Mouse (Mus musculus): Measurements from ENCODE around the gene Bckdhb. TPM values are rescaled to one million over a fixed set of nuclear protein-coding genes. Genes with fewer than 3 reads are reported as not detected.
A peak's percentile ranks its signal among the peaks of the same experiment; 100 is the strongest.

The Bckdhb gene
- polyA plus RNA-seq, 1 experiment from 2014 or later, result 51.5 TPM

DNA sequence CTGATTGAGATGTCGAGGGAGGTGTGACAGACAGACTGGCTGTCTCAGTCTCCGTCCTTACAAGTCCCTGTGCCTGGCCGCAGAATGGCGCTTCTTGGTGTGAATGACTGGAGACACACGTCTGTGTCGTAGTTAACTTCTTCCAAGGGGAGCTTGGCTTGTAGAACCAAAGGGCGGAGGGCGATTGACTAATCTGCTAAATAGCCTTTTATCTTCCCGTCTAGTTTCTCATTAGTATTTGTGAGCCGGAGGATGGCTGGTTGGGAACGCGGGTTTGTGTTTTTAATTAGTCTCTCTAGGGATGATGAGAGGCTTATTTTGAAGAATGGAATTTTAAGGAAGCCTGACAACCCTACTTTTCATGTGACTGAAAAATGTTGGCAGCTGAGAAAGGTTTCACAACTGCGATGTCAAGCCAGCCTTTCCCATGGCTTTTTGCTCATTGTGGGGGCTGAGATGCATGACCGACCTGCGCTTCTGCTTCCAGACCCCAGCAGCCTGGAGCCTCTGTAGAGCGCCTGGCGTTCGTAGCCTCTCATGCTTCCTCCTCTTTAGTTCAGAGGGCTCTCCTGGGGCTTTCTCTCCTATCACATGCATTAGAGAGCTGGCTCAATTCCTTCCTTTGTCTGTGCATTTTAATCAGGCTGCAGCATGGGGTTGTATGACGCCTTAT, 107.9 kb downstream of the Bckdhb start:
- Histone ChIP-seq H3K36me3 (no peaks in the 10 kb centered on the region), H3K9ac (no peak overlapping the region), H3K27ac (no peak overlapping the region), H3K4me1 (0 out of 2 replicates have a peak, but pooled peaks cover 10% of the 10 kb centered on the region), H3K4me3 (replicated peaks) (no peak overlapping the region), H3K9me3 (no peaks in the 10 kb centered on the region), H3K27me3 (replicated peaks) (no peaks in the 10 kb centered on the region), H3K4me2 (no peak overlapping the region)
- WGBS, result 48% methylated on average over 19 of the region's 19 CpGs
- no peak for ATAC-seq (ENCODE audit: insufficient read depth, low FRiP score, low read depth)

- no peak overlapping the region for H3K4me2 ChIP-seq
- H3K4me1 ChIP-seq, result 0 out of 2 replicates have a peak, but pooled peaks cover 10% of the 10 kb centered on the region
- no peak overlapping the region for H3K4me3 ChIP-seq (replicated peaks)
- 75% methylated on average over 8 of the region's 8 CpGs for WGBS
- ATAC-seq (ENCODE audit: insufficient read depth, low FRiP score, low read depth), result no peak
- no peaks in the 10 kb centered on the region for H3K36me3 ChIP-seq
- peak overlapping the region; percentile 24 for H3K27ac ChIP-seq
- H3K9ac ChIP-seq, result no peak overlapping the region
- no peaks in the 10 kb centered on the region for H3K9me3 ChIP-seq
- no peaks in the 10 kb centered on the region for H3K27me3 ChIP-seq (replicated peaks)
Observed at GRCm38 (mm10) chr9:84036046-84036445, 111.1 kb downstream of the Bckdhb start.

DNA sequence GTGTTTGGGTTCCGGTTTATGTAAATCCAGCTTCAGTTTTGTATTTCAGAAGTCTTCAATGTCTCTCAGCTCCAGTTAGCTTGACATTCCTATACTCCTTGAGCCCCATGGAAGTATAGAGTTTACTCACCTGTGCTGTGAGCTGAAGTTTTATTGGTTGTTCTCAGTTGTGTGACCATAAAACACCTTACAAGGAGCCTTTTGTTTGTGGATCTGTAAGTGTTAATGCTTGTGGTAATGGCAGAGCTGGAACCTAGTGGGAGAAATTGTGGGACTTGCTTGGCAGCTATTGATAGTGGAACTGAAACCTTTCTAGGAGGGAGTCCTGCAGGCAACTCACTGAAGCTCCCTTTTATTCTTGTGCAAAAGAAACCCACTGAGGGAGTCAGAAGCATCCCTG, 112.3 kb downstream of the Bckdhb start:
- H3K36me3 ChIP-seq, result no peaks in the 10 kb centered on the region
- WGBS, result 73% methylated on average over 1 of the region's 1 CpGs
- H3K9me3 ChIP-seq, result no peaks in the 10 kb centered on the region
- H3K4me1 ChIP-seq, result 0 out of 2 replicates have a peak, but pooled peaks cover 10% of the 10 kb centered on the region
- no peak for ATAC-seq (ENCODE audit: insufficient read depth, low FRiP score, low read depth)
- H3K4me3 ChIP-seq (replicated peaks), result no peak overlapping the region
- no peaks in the 10 kb centered on the region for H3K27me3 ChIP-seq (replicated peaks)
- H3K27ac ChIP-seq, result peak overlapping the region; percentile 46; the same call in 1 of the 2 replicates
- H3K4me2 ChIP-seq, result no peak overlapping the region
- no peak overlapping the region for H3K9ac ChIP-seq

DNA sequence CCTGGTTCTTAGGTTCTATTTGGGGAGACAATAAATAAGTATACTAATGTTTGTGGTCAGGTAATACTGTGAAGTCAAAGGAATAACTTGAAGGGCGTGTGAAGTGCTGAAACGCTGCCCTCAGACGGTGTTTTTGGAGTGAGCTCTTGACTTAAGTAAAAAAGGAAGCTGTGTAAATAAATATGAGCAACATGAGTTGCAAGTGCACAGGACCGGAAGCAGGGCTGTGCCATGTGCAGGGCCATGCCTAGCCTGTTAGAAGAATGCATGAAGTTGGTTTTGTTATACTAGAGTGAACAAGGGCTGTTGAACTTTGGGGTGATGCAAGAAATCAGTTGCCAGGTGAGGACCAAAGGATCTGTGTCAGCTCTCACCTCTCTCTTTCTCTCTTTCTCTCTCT, 114.0 kb downstream of the Bckdhb start:
- Histone ChIP-seq H3K27ac (no peak overlapping the region), H3K4me2 (no peak overlapping the region), H3K9ac (no peak overlapping the region), H3K4me1 (0 out of 2 replicates have a peak, but pooled peaks cover 5% of the 10 kb centered on the region), H3K4me3 (replicated peaks) (no peak overlapping the region), H3K36me3 (no peaks in the 10 kb centered on the region), H3K27me3 (replicated peaks) (no peaks in the 10 kb centered on the region), H3K9me3 (no peaks in the 10 kb centered on the region)
- WGBS, result 82% methylated on average over 4 of the region's 4 CpGs
- ATAC-seq (ENCODE audit: insufficient read depth, low FRiP score, low read depth), result no peak

DNA sequence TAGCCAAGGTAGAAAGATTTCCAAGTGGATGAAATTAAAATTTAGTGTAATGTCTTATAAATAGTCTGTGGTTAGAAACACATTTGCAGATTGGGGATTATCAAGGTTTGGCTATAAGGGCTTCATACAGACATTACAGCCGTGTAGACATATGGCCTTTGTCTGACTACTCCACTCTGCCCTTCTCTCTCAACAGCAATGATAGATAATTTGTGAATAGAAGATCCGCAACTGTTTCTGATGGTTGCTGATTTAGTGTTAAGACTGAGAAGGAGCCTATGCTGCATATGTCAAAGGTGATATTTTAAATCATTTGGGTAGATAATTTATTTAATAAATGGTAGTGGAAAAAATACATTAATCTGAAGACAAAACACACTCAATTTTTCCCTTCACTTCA, 115.4 kb downstream of the Bckdhb start:
- 0 out of 2 replicates have a peak, but pooled peaks cover 5% of the 10 kb centered on the region for H3K4me1 ChIP-seq
- no peak overlapping the region for H3K27ac ChIP-seq
- no peaks in the 10 kb centered on the region for H3K9me3 ChIP-seq
- no peak for ATAC-seq (ENCODE audit: insufficient read depth, low FRiP score, low read depth)
- H3K4me2 ChIP-seq, result no peak overlapping the region
- H3K9ac ChIP-seq, result no peak overlapping the region
- 66% methylated on average over 2 of the region's 2 CpGs for WGBS
- no peak overlapping the region for H3K4me3 ChIP-seq (replicated peaks)
- no peaks in the 10 kb centered on the region for H3K27me3 ChIP-seq (replicated peaks)
- H3K36me3 ChIP-seq, result no peaks in the 10 kb centered on the region

DNA sequence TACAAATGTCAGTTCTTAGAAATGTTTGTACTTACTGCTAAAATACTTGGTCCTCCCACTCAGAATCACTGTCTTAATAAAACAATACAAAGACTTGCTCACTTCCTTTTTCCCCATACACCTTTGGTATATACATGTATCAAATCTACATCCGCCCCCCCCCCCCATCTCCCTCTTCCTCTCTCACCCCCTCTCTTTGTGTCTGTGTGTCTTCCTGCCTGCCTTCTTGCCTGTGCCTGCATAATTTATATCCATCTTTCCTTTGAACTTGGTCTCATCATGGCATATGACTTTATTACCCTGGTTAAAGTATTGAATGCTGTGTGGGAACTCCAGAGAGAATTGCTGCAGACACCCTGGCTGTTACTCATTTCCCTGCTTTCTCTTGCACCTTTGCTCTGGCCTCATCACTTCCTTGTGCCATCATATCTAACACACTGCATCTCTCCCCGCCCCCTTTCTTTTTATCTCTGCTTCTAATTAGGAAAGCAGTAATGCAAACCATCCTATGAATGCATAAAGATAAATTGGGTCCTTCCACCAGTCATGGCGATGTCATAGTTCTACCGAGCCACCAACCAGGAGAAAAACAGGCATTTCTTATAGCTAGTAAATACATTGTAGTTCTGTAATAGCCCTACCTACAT, 116.8 kb downstream of the Bckdhb start:
- Histone ChIP-seq H3K9ac (no peak overlapping the region), H3K27ac (no peak overlapping the region), H3K4me2 (no peak overlapping the region), H3K4me1 (no peaks in the 10 kb centered on the region), H3K27me3 (replicated peaks) (no peaks in the 10 kb centered on the region), H3K4me3 (replicated peaks) (no peak overlapping the region), H3K9me3 (no peaks in the 10 kb centered on the region), H3K36me3 (no peaks in the 10 kb centered on the region)
- WGBS, result 80% methylated on average over 4 of the region's 4 CpGs
- no peak for ATAC-seq (ENCODE audit: insufficient read depth, low FRiP score, low read depth)

- Histone ChIP-seq H3K27me3 (replicated peaks) (no peaks in the 10 kb centered on the region), H3K4me3 (replicated peaks) (no peak overlapping the region), H3K4me2 (no peak overlapping the region), H3K36me3 (no peaks in the 10 kb centered on the region), H3K9me3 (no peaks in the 10 kb centered on the region), H3K4me1 (no peaks in the 10 kb centered on the region), H3K9ac (no peak overlapping the region), H3K27ac (no peak overlapping the region)
- WGBS, result 79% methylated on average over 3 of the region's 3 CpGs
- ATAC-seq (ENCODE audit: insufficient read depth, low FRiP score, low read depth), result no peak; the same call in 1 of the 2 replicates
Observed at GRCm38 (mm10) chr9:84042539-84042938, 117.6 kb downstream of the Bckdhb start.

DNA sequence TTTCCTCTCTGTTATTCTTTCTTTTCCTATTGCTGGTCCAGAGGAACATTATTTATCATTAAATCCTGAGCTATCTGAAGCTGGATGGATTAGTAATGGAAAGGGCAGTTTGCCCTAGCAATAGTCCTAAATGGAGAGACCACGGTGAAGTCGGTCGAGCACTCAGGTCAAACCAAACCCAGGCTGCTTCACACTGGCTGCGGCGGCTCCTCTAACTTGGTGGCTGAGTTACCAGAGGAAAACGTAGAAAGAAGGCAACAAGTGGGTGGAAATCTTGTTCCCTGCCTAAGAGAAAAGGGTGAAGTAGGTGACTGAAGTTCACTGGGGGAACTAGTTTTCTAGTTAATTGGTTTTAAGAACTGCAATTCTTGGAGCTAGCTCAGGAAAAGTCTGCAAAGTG, 119.2 kb downstream of the Bckdhb start:
- Histone ChIP-seq H3K4me3 (replicated peaks) (no peak overlapping the region), H3K4me1 (no peaks in the 10 kb centered on the region), H3K9me3 (no peaks in the 10 kb centered on the region), H3K4me2 (no peak overlapping the region), H3K27me3 (replicated peaks) (no peaks in the 10 kb centered on the region), H3K36me3 (no peaks in the 10 kb centered on the region), H3K9ac (no peak overlapping the region), H3K27ac (no peak overlapping the region)
- ATAC-seq (ENCODE audit: insufficient read depth, low FRiP score, low read depth), result no peak
- 89% methylated on average over 6 of the region's 6 CpGs for WGBS

GRCm38 (mm10) chr9:84045632-84046031, 120.7 kb downstream of the Bckdhb start:
- Histone ChIP-seq H3K27me3 (replicated peaks) (no peaks in the 10 kb centered on the region), H3K4me3 (replicated peaks) (no peak overlapping the region), H3K9me3 (no peaks in the 10 kb centered on the region), H3K9ac (no peak overlapping the region), H3K27ac (no peak overlapping the region), H3K4me1 (no peaks in the 10 kb centered on the region), H3K36me3 (no peaks in the 10 kb centered on the region), H3K4me2 (no peak overlapping the region)
- no peak for ATAC-seq (ENCODE audit: insufficient read depth, low FRiP score, low read depth)
- WGBS, result 94% methylated on average over 2 of the region's 2 CpGs

DNA sequence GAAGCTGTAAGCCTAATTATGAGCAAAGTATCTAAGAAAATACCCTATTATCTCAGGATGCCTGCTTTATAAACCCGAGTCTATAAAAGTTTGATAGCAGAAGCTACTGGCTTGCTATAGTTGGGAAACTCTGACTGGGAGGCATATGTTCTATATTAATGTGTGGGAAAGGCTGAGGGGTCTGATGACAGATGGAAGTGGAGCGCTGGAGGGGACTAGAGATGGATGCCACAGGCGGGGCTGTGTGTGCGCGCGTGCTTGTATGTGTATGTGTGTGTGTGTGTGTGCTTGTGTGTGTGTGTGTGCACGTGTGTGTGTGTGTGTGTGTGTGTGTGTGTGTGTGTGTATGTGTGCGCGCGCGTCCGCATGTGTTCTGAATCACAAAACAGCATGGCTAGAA, 121.4 kb downstream of the Bckdhb start:
- Histone ChIP-seq H3K9me3 (no peaks in the 10 kb centered on the region), H3K4me2 (no peak overlapping the region), H3K27me3 (replicated peaks) (no peaks in the 10 kb centered on the region), H3K36me3 (no peaks in the 10 kb centered on the region), H3K4me1 (no peaks in the 10 kb centered on the region), H3K4me3 (replicated peaks) (no peak overlapping the region), H3K9ac (no peak overlapping the region), H3K27ac (no peak overlapping the region)
- WGBS, result 86% methylated on average over 12 of the region's 12 CpGs
- no peak for ATAC-seq (ENCODE audit: insufficient read depth, low FRiP score, low read depth)

- Histone ChIP-seq H3K27ac (no peak overlapping the region), H3K9ac (no peak overlapping the region), H3K4me2 (no peak overlapping the region), H3K9me3 (no peaks in the 10 kb centered on the region), H3K27me3 (replicated peaks) (no peaks in the 10 kb centered on the region), H3K4me1 (no peaks in the 10 kb centered on the region), H3K4me3 (replicated peaks) (no peak overlapping the region), H3K36me3 (no peaks in the 10 kb centered on the region)
- no peak for ATAC-seq (ENCODE audit: insufficient read depth, low FRiP score, low read depth)
- WGBS, result 56% methylated on average over 4 of the region's 4 CpGs
Observed at GRCm38 (mm10) chr9:84046961-84047360, 122.0 kb downstream of the Bckdhb start.

DNA sequence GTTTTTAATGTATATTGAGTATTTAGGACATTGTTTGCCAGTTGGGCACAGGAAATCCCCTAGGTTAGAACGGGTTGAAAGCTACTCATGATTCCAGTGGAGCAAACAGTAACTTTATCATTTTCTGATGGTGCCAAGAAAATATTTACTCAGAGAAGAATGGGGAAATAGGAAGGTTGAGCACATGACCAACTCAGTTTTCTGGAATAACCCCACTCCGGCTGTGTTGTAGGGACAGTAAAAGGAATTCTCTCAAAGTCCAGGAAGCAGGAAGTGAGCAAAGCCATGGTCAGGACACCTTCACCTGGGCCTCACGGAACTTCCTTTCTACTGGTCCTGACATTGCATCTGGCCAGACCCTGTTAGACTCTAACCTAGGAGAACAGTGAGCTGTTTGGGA, 122.5 kb downstream of the Bckdhb start:
- Histone ChIP-seq H3K4me1 (no peaks in the 10 kb centered on the region), H3K27me3 (replicated peaks) (no peaks in the 10 kb centered on the region), H3K9me3 (no peaks in the 10 kb centered on the region), H3K9ac (no peak overlapping the region), H3K36me3 (no peaks in the 10 kb centered on the region), H3K4me3 (replicated peaks) (no peak overlapping the region), H3K4me2 (no peak overlapping the region), H3K27ac (0 out of 2 replicates have a peak overlapping the region, but pooled peaks have one; percentile 6)
- 68% methylated on average over 3 of the region's 3 CpGs for WGBS
- no peak for ATAC-seq (ENCODE audit: insufficient read depth, low FRiP score, low read depth)
